Mouse (Mus musculus) small intestine, adult 2 months (tissue): ENCODE measurements at regions not wholly inside any gene's neighbourhood (a gene's known extent, or its start where the extent isn't known, plus 50 kb on each side); places are given as distances from the start of the nearest gene placed in this dataset.

Experiments used
- CTCF ChIP-seq: fragments of 200-500 bp; IDR thresholded peaks from 2 replicates; pipeline ENCODE4 v1.5.1; 2012; ENCODE audit warnings: low read depth, mild to moderate bottlenecking, control low read depth, inconsistent platforms, low read length, moderate library complexity, mixed read lengths; ENCODE audit not compliant: insufficient replicate concordance, insufficient read length; ENCODE audit errors: extremely low read depth
- POLR2A ChIP-seq: fragments of 200-500 bp; IDR thresholded peaks from 2 replicates; pipeline ENCODE4 v1.6.1; 2012; ENCODE audit warnings: low read depth, mild to moderate bottlenecking, control low read depth, inconsistent platforms, low read length, moderate library complexity

GRCm38 (mm10) chr10:9074916-9075315, 189.0 kb upstream of the Sash1 start:
- TF ChIP-seq CTCF (no peak), POLR2A (no peak)
